Mouse (Mus musculus) gastrocnemius, adult 2 months (tissue): Measurements from ENCODE around the gene Nbea. TPM values are rescaled to one million over a fixed set of nuclear protein-coding genes. Genes with fewer than 3 reads are reported as not detected.

Source experiments
- DNase-seq: peaks from one replicate; pipeline ENCODE4 v3.0.0; 2022
- H3K27ac ChIP-seq: fragments of 200-600 bp; 2 replicates; pipeline ENCODE4 v1.8.1; 2022; ENCODE audit warnings: mild to moderate bottlenecking
- H3K4me3 ChIP-seq: fragments of 200-600 bp; 2 replicates; pipeline ENCODE4 v1.8.1; 2022; ENCODE audit warnings: mild to moderate bottlenecking, moderate library complexity
- CTCF ChIP-seq: fragments of 200-600 bp; IDR thresholded peaks from 2 replicates; pipeline ENCODE4 v1.8.1; 2022; ENCODE audit warnings: antibody characterized with exemption, mild to moderate bottlenecking, moderate library complexity
- intact Hi-C: fragments of 180-260 bp; cut with DNase I; formaldehyde crosslinking; loops from one replicate; pipeline ENCODE4 v1.15.1; 2025
- total RNA-seq, 2 experiments: library from RNA; stranded (reverse); gene quantifications; 2 replicates each; pipeline ENCODE4 v1.2.3; 2021

Nbea gene
- total RNA-seq, 2 experiments from 2014 or later = 4.1 to 5.9 TPM

GRCm38 (mm10) chr3:55814993-55815625 lies 368.4 kb downstream of the Nbea start:
- no peak for TF ChIP-seq CTCF
- DNase-seq = no peak
- intact Hi-C loops = no loop called here
- no peak overlapping the region for H3K4me3 ChIP-seq
- H3K27ac ChIP-seq = no peak overlapping the region

- no peak overlapping the region for H3K4me3 ChIP-seq
- TF ChIP-seq CTCF = no peak
- no peak overlapping the region; the same call in 1 of the 2 replicates for H3K27ac ChIP-seq
- no peak for DNase-seq
- intact Hi-C loops = no loop called here
Measured at GRCm38 (mm10) chr3:55794768-55795167, 388.7 kb downstream of the Nbea start.

GRCm38 (mm10) chr3:55793842-55794575 lies 389.5 kb downstream of the Nbea start:
- H3K27ac ChIP-seq = peak overlapping the region; percentile 71
- intact Hi-C loops = no loop called here
- H3K4me3 ChIP-seq = no peak overlapping the region
- TF ChIP-seq CTCF = no peak
- DNase-seq = peak; percentile 73

- Histone ChIP-seq H3K27ac (no peak overlapping the region), H3K4me3 (no peak overlapping the region)
- no peak for TF ChIP-seq CTCF
- intact Hi-C loops = no loop called here
- no peak for DNase-seq
Measured at GRCm38 (mm10) chr3:55792251-55792650, 391.2 kb downstream of the Nbea start.

- DNase-seq = no peak
- H3K27ac ChIP-seq = no peak overlapping the region
- intact Hi-C loops = no loop called here
Measured at GRCm38 (mm10) chr3:55790609-55791008, 392.9 kb downstream of the Nbea start.

GRCm38 (mm10) chr3:55789856-55790255 lies 393.6 kb downstream of the Nbea start:
- intact Hi-C loops = no loop called here
- DNase-seq = no peak
- Histone ChIP-seq H3K27ac (no peak overlapping the region), H3K4me3 (no peak overlapping the region)
- no peak for TF ChIP-seq CTCF

More at GRCm38 (mm10) chr3:55790609-55791008, 392.9 kb downstream of the Nbea start:
- TF ChIP-seq CTCF = no peak
- H3K4me3 ChIP-seq = no peak overlapping the region

GRCm38 (mm10) chr3:55788621-55789201 lies 394.8 kb downstream of the Nbea start:
- intact Hi-C loops = no loop called here
- Histone ChIP-seq H3K27ac (0 out of 2 replicates have a peak overlapping the region, but pooled peaks have one; percentile 10), H3K4me3 (no peak overlapping the region)
- TF ChIP-seq CTCF = no peak
- no peak for DNase-seq

- peak overlapping the region; percentile 87 for H3K27ac ChIP-seq
- peak overlapping the region; percentile 87 for H3K4me3 ChIP-seq
- DNase-seq = no peak
- intact Hi-C loops = no loop called here
- no peak for TF ChIP-seq CTCF
Measured at GRCm38 (mm10) chr3:55788214-55788586, 395.3 kb downstream of the Nbea start.

- intact Hi-C loops = no loop called here
- Histone ChIP-seq H3K4me3 (peak overlapping the region; percentile 87), H3K27ac (peak overlapping the region; percentile 87)
- DNase-seq = peak; percentile 75
- TF ChIP-seq CTCF = no peak
Measured at GRCm38 (mm10) chr3:55787487-55788213, 395.9 kb downstream of the Nbea start.

GRCm38 (mm10) chr3:55786835-55787486 lies 396.5 kb downstream of the Nbea start:
- intact Hi-C loops = no loop called here
- Histone ChIP-seq H3K27ac (peak overlapping the region; percentile 87), H3K4me3 (peak overlapping the region; percentile 87)
- DNase-seq = no peak
- no peak for TF ChIP-seq CTCF

- intact Hi-C loops = loop anchor here (2.0 kb wide), 1 partner anchor 265 kb away; no protein-coding TSS in a partner anchor
- no peak for DNase-seq
- Histone ChIP-seq H3K27ac (peak overlapping the region; percentile 87), H3K4me3 (peak overlapping the region; percentile 87)
- TF ChIP-seq CTCF = no peak
Measured at GRCm38 (mm10) chr3:55785981-55786725, 397.3 kb downstream of the Nbea start.
